In genomic region chr13:57870058-57870457, GRCm38 (mm10) we compare ENCODE assay signal across 25 mouse cellular contexts. TPM values are rescaled to one million over a fixed set of nuclear protein-coding genes. Genes with fewer than 3 reads are reported as not detected.
"Had no signal": no experiment of that assay in that cellular context is flagged by ENCODE, and none has a peak within 500 bp of the region (broad histone marks: within the 10 kb centered on the region; RNA-seq: fewer than 3 reads in every experiment).

No protein-coding gene starts in this region.

- H3K27me3 ChIP-seq: hindbrain, embryonic 12.5 days; intestine, embryonic 15.5 days; limb, embryonic 13.5 days; limb, embryonic 15.5 days; liver, embryonic 12.5 days had no signal

- H3K36me3 ChIP-seq: heart, embryonic 10.5 days; heart, embryonic 12.5 days; hindbrain, embryonic 10.5 days; hindbrain, embryonic 12.5 days; intestine, embryonic 15.5 days; limb, embryonic 13.5 days; limb, embryonic 15.5 days; liver, embryonic 12.5 days had no signal

- H3K9ac ChIP-seq: heart, embryonic 12.5 days; hindbrain, embryonic 12.5 days; hindbrain, embryonic 14.5 days; intestine, embryonic 15.5 days; limb, embryonic 13.5 days; limb, embryonic 15.5 days; liver, embryonic 12.5 days had no signal

- H3K9me3 ChIP-seq: heart, embryonic 10.5 days; heart, embryonic 12.5 days; hindbrain, embryonic 10.5 days; hindbrain, embryonic 12.5 days; intestine, embryonic 15.5 days; limb, embryonic 13.5 days; limb, embryonic 15.5 days; liver, embryonic 12.5 days had no signal

- H3K4me2 ChIP-seq: heart, embryonic 12.5 days; hindbrain, embryonic 12.5 days; hindbrain, embryonic 14.5 days; intestine, embryonic 15.5 days; limb, embryonic 13.5 days; limb, embryonic 15.5 days; liver, embryonic 12.5 days had no signal

- ATAC-seq: hindbrain, embryonic 16.5 days; inflammation-experienced regulatory T-cells, adult 6 months; intestine, embryonic 15.5 days; intestine, postnatal 0 days; liver, embryonic 12.5 days had no signal

- H3K4me1 ChIP-seq: heart, embryonic 10.5 days; heart, embryonic 12.5 days; hindbrain, embryonic 12.5 days; intestine, embryonic 15.5 days; limb, embryonic 13.5 days; limb, embryonic 15.5 days; liver, embryonic 12.5 days had no signal

- DNase-seq: gastrocnemius, adult 2 months; gastrocnemius, postnatal 10 days; gastrocnemius, postnatal 25 days; heart, adult 18-20 months; heart, postnatal 10 days; heart, postnatal 4 days; kidney, adult 18-20 months; kidney, adult 8-10 months; kidney, postnatal 14 days; kidney, postnatal 36 days; layer of hippocampus, adult 9-11 months; layer of hippocampus, postnatal 36 days had no signal

- H3K27ac ChIP-seq: gastrocnemius, adult 2 months; heart, embryonic 10.5 days; hindbrain, embryonic 10.5 days; hindbrain, embryonic 12.5 days; hindbrain, embryonic 14.5 days; intestine, embryonic 15.5 days; limb, embryonic 13.5 days; limb, embryonic 15.5 days; liver, embryonic 12.5 days had no signal

- H3K4me3 ChIP-seq: gastrocnemius, adult 2 months; heart, embryonic 10.5 days; heart, embryonic 12.5 days; hindbrain, embryonic 10.5 days; hindbrain, embryonic 12.5 days; intestine, embryonic 15.5 days; limb, embryonic 13.5 days; limb, embryonic 15.5 days; liver, embryonic 12.5 days had no signal

RNA-seq across cellular contexts. Expression of gene Spock1, which starts 38.1 kb away (rescaled TPM):
- polyA plus RNA-seq: inflammation-experienced regulatory T-cells, adult 6 months; liver, adult 2 months had no signal
